In genomic region chr4:108877901-108878300, GRCm38 (mm10) we compare ENCODE assay signal across 36 mouse cellular contexts. TPM values are rescaled to one million over a fixed set of nuclear protein-coding genes. Genes with fewer than 3 reads are reported as not detected.
"Had no signal": no experiment of that assay in that cellular context is flagged by ENCODE, and none has a peak within 500 bp of the region (broad histone marks: within the 10 kb centered on the region; RNA-seq: fewer than 3 reads in every experiment).

No protein-coding gene starts in this region.

- H3K4me3 ChIP-seq: heart, embryonic 12.5 days; hindbrain, embryonic 10.5 days; hindbrain, embryonic 13.5 days; kidney, embryonic 15.5 days had no signal

- H3K27me3 ChIP-seq: hindbrain, embryonic 13.5 days; hindbrain, embryonic 15.5 days; intestine, embryonic 15.5 days had no signal

- H3K9ac ChIP-seq: heart, embryonic 12.5 days; heart, embryonic 13.5 days; heart, embryonic 15.5 days; hindbrain, embryonic 12.5 days; hindbrain, embryonic 13.5 days; hindbrain, embryonic 14.5 days; hindbrain, embryonic 15.5 days; intestine, embryonic 15.5 days; kidney, embryonic 15.5 days had no signal

- H3K36me3 ChIP-seq: heart, embryonic 10.5 days; heart, embryonic 12.5 days; heart, embryonic 13.5 days; heart, embryonic 15.5 days; hindbrain, embryonic 10.5 days; hindbrain, embryonic 12.5 days; hindbrain, embryonic 13.5 days; hindbrain, embryonic 15.5 days; intestine, embryonic 15.5 days; kidney, embryonic 15.5 days had no signal

- DNase-seq: heart, postnatal 10 days; heart, postnatal 14 days; heart, postnatal 36 days; heart, postnatal 4 days; kidney, adult 11 months; kidney, adult 18-20 months; kidney, adult 2 months; kidney, adult 8-10 months; kidney, adult 9 months; kidney, postnatal 10 days; kidney, postnatal 14 days; kidney, postnatal 25 days; kidney, postnatal 36 days; kidney, postnatal 4 days; layer of hippocampus, adult 9-11 months; layer of hippocampus, postnatal 36 days had no signal

- H3K9me3 ChIP-seq: heart, embryonic 10.5 days; heart, embryonic 12.5 days; heart, embryonic 13.5 days; heart, embryonic 15.5 days; hindbrain, embryonic 10.5 days; hindbrain, embryonic 12.5 days; hindbrain, embryonic 13.5 days; hindbrain, embryonic 15.5 days; intestine, embryonic 15.5 days; kidney, embryonic 15.5 days had no signal

- H3K27ac ChIP-seq: heart, embryonic 10.5 days; heart, embryonic 13.5 days; heart, embryonic 15.5 days; hindbrain, embryonic 10.5 days; hindbrain, embryonic 12.5 days; hindbrain, embryonic 13.5 days; hindbrain, embryonic 14.5 days; hindbrain, embryonic 15.5 days; hindbrain, postnatal 0 days; intestine, embryonic 15.5 days; kidney, embryonic 15.5 days; kidney, postnatal 0 days; layer of hippocampus, adult 2 months; left cerebral cortex, adult 2 months had no signal

RNA-seq across cellular contexts. Expression of gene Rab3b, which starts 1.0 kb away (rescaled TPM):
- total RNA-seq: hematopoietic stem cell, adult 5-6 weeks had no signal

RNA-seq across cellular contexts. Expression of gene A730015C16Rik, which starts 29.5 kb away (rescaled TPM):
- total RNA-seq: heart, postnatal 10 days; heart, postnatal 14 days; heart, postnatal 25 days; heart, postnatal 36 days; heart, postnatal 4 days; layer of hippocampus, adult 18-20 months; layer of hippocampus, adult 2 months; layer of hippocampus, postnatal 36 days; left cerebral cortex, adult 18-20 months; left cerebral cortex, adult 2 months had no signal
- polyA plus RNA-seq: kidney, adult 2 months; large intestine, adult 2 months had no signal
